Mouse (Mus musculus): ENCODE measurements around the gene Sp1.

- TF ChIP-seq CTCF (IDR thresholded peaks at IDR 0.05; ENCODE audit: borderline replicate concordance, extremely low read depth, insufficient read depth, insufficient read length): no peak
- no peak for TF ChIP-seq POLR2A (IDR thresholded peaks at IDR 0.05; ENCODE audit: borderline replicate concordance, extremely low read depth, insufficient read depth, insufficient read length, poor library complexity, severe bottlenecking)
Measured at GRCm38 (mm10) chr15:102483136-102483535, 77.2 kb downstream of the Sp1 start.
